In genomic region chr1:92888901-92889655, GRCm38 (mm10) we compare ENCODE assay signal across 16 mouse cellular contexts.
"Had no signal": no experiment of that assay in that cellular context is flagged by ENCODE, and none has a peak within 500 bp of the region (broad histone marks: within the 10 kb centered on the region; RNA-seq: fewer than 3 reads in every experiment).

No protein-coding gene starts in this region.

- DNase-seq: heart, postnatal 10 days; heart, postnatal 14 days; heart, postnatal 36 days; heart, postnatal 4 days; kidney, adult 11 months; kidney, adult 18-20 months; kidney, adult 2 months; kidney, adult 8-10 months; kidney, adult 9 months; kidney, postnatal 10 days; kidney, postnatal 14 days; kidney, postnatal 25 days; kidney, postnatal 36 days; kidney, postnatal 4 days; layer of hippocampus, adult 9-11 months; layer of hippocampus, postnatal 36 days had no signal
